Mouse (Mus musculus) right cerebral cortex, postnatal 4 days (tissue): ENCODE results near the gene Fetub.

Experiments used
- DNase-seq: peaks from one replicate; pipeline ENCODE4 v3.0.0-alpha.2; 2022

The Fetub gene

GRCm38 (mm10) chr16:22918034-22918433 lies at the start of gene Fetub:
Gene Fetub (plus strand): TSS chr16:22918334.
- no peak for DNase-seq

- no peak for DNase-seq
Observed at GRCm38 (mm10) chr16:22872397-22872796, 45.7 kb upstream of the Fetub start.

- no peak for DNase-seq
Observed at GRCm38 (mm10) chr16:22873369-22873768, 44.8 kb upstream of the Fetub start.

GRCm38 (mm10) chr16:22876218-22877043 lies 41.7 kb upstream of the Fetub start:
- DNase-seq = peak; percentile 64

- DNase-seq = no peak
Observed at GRCm38 (mm10) chr16:22877660-22878390, 40.3 kb upstream of the Fetub start.

- DNase-seq = no peak
Observed at GRCm38 (mm10) chr16:22878716-22879115, 39.4 kb upstream of the Fetub start.

GRCm38 (mm10) chr16:22879945-22880595 lies 38.1 kb upstream of the Fetub start:
- no peak for DNase-seq

- no peak for DNase-seq
Observed at GRCm38 (mm10) chr16:22880900-22881299, 37.2 kb upstream of the Fetub start.

- DNase-seq = no peak
Observed at GRCm38 (mm10) chr16:22881487-22881886, 36.6 kb upstream of the Fetub start.

GRCm38 (mm10) chr16:22883441-22883840 lies 34.7 kb upstream of the Fetub start:
- no peak for DNase-seq

- DNase-seq = no peak
Observed at GRCm38 (mm10) chr16:22885356-22885755, 32.8 kb upstream of the Fetub start.

- no peak for DNase-seq
Observed at GRCm38 (mm10) chr16:22886726-22887125, 31.4 kb upstream of the Fetub start.

- DNase-seq = no peak
Observed at GRCm38 (mm10) chr16:22888835-22889234, 29.3 kb upstream of the Fetub start.

GRCm38 (mm10) chr16:22889716-22890115 lies 28.4 kb upstream of the Fetub start:
- DNase-seq = no peak

- no peak for DNase-seq
Observed at GRCm38 (mm10) chr16:22890683-22891510, 27.2 kb upstream of the Fetub start, which contains the start of gene Ahsg. Gene Ahsg (plus strand): TSS chr16:22891277.

- no peak for DNase-seq
Observed at GRCm38 (mm10) chr16:22891733-22892154, 26.4 kb upstream of the Fetub start.

- DNase-seq = no peak
Observed at GRCm38 (mm10) chr16:22894095-22894494, 24.0 kb upstream of the Fetub start.

- DNase-seq = no peak
Observed at GRCm38 (mm10) chr16:22896618-22897017, 21.5 kb upstream of the Fetub start.

GRCm38 (mm10) chr16:22899346-22899745 lies 18.8 kb upstream of the Fetub start:
- DNase-seq = no peak

GRCm38 (mm10) chr16:22899866-22900570 lies 18.1 kb upstream of the Fetub start:
- no peak for DNase-seq

- no peak for DNase-seq
Observed at GRCm38 (mm10) chr16:22901326-22901725, 16.8 kb upstream of the Fetub start.

GRCm38 (mm10) chr16:22909290-22909689 lies 8.8 kb upstream of the Fetub start:
- no peak for DNase-seq
